Mouse (Mus musculus): ENCODE measurements around the gene Adam10.

Adam10 gene

GRCm38 (mm10) chr9:70678682-70679131 lies at the start of gene Adam10:
TSS of gene Adam10 (plus strand) at chr9:70678997.
- DNase-seq (ENCODE audit: low read depth, low spot score), result peak; percentile 99

GRCm38 (mm10) chr9:70629711-70630110 lies 49.1 kb upstream of the Adam10 start:
- DNase-seq (ENCODE audit: low read depth, low spot score), result peak; percentile 49

GRCm38 (mm10) chr9:70631665-70632064 lies 47.1 kb upstream of the Adam10 start:
- DNase-seq (ENCODE audit: low read depth, low spot score), result no peak

GRCm38 (mm10) chr9:70636748-70637147 lies 42.0 kb upstream of the Adam10 start:
- DNase-seq (ENCODE audit: low read depth, low spot score), result no peak

- DNase-seq (ENCODE audit: low read depth, low spot score), result no peak
Measured at GRCm38 (mm10) chr9:70650260-70650659, 28.5 kb upstream of the Adam10 start.

- no peak for DNase-seq (ENCODE audit: low read depth, low spot score)
Measured at GRCm38 (mm10) chr9:70650994-70651393, 27.8 kb upstream of the Adam10 start.

GRCm38 (mm10) chr9:70652221-70652620 lies 26.6 kb upstream of the Adam10 start:
- no peak for DNase-seq (ENCODE audit: low read depth, low spot score)

- DNase-seq (ENCODE audit: low read depth, low spot score), result no peak
Measured at GRCm38 (mm10) chr9:70653875-70654274, 24.9 kb upstream of the Adam10 start.

GRCm38 (mm10) chr9:70654496-70654895 lies 24.3 kb upstream of the Adam10 start:
- no peak for DNase-seq (ENCODE audit: low read depth, low spot score)

GRCm38 (mm10) chr9:70655764-70656129 lies 23.1 kb upstream of the Adam10 start:
- no peak for DNase-seq (ENCODE audit: low read depth, low spot score)

- peak; percentile 54 for DNase-seq (ENCODE audit: low read depth, low spot score)
Measured at GRCm38 (mm10) chr9:70656130-70657007, 22.4 kb upstream of the Adam10 start, which contains the start of gene Gm10642. TSS of gene Gm10642 (plus strand) at chr9:70656251.

GRCm38 (mm10) chr9:70657013-70657967 lies 21.5 kb upstream of the Adam10 start, which contains the start of gene Mindy2:
TSS of gene Mindy2 (minus strand) at chr9:70657174.
- DNase-seq (ENCODE audit: low read depth, low spot score), result peak; percentile 97

GRCm38 (mm10) chr9:70658266-70658665 lies 20.5 kb upstream of the Adam10 start:
- DNase-seq (ENCODE audit: low read depth, low spot score), result no peak

GRCm38 (mm10) chr9:70664847-70665246 lies 13.9 kb upstream of the Adam10 start:
- DNase-seq (ENCODE audit: low read depth, low spot score), result no peak

- no peak for DNase-seq (ENCODE audit: low read depth, low spot score)
Measured at GRCm38 (mm10) chr9:70665372-70666145, 13.2 kb upstream of the Adam10 start.

GRCm38 (mm10) chr9:70666811-70667210 lies 12.0 kb upstream of the Adam10 start:
- no peak for DNase-seq (ENCODE audit: low read depth, low spot score)

GRCm38 (mm10) chr9:70668048-70668447 lies 10.7 kb upstream of the Adam10 start:
- DNase-seq (ENCODE audit: low read depth, low spot score), result no peak

- no peak for DNase-seq (ENCODE audit: low read depth, low spot score)
Measured at GRCm38 (mm10) chr9:70669197-70669596, 9.6 kb upstream of the Adam10 start.

GRCm38 (mm10) chr9:70670381-70670780 lies 8.4 kb upstream of the Adam10 start:
- DNase-seq (ENCODE audit: low read depth, low spot score), result no peak

GRCm38 (mm10) chr9:70671278-70671677 lies 7.5 kb upstream of the Adam10 start:
- no peak for DNase-seq (ENCODE audit: low read depth, low spot score)
